Mouse (Mus musculus): Measurements from ENCODE around the gene Acsbg2. TPM values are rescaled to one million over a fixed set of nuclear protein-coding genes. Genes with fewer than 3 reads are reported as not detected.

The Acsbg2 gene
- polyA plus RNA-seq, 1 experiment from 2014 or later, result not detected

GRCm38 (mm10) chr17:56804952-56805351, 69.3 kb downstream of the Acsbg2 start:
- in situ Hi-C loops (cut with MboI; ENCODE audit: low pct_unique_long_range_greater_than_20kb), result loop anchor here (5.0 kb wide), 2 partner anchors 52 to 147 kb away; no protein-coding TSS in a partner anchor
- no peak for DNase-seq (ENCODE audit: low read depth, low spot score)
- ChIA-PET POLR2A (no interaction called here), CTCF (interaction anchor here (1.3 kb wide), 1 partner anchor 11 kb away, joined by 4 read pairs; no protein-coding TSS in a partner anchor)
- no peak for TF ChIP-seq CTCF (IDR thresholded peaks at IDR 0.05)
- ATAC-seq, result no peak
- H3K27me3 ChIP-seq, result no peaks in the 10 kb centered on the region

GRCm38 (mm10) chr17:56802065-56802464, 72.2 kb downstream of the Acsbg2 start:
- no peak for TF ChIP-seq CTCF (IDR thresholded peaks at IDR 0.05)
- H3K27me3 ChIP-seq, result no peaks in the 10 kb centered on the region
- in situ Hi-C loops (cut with MboI; ENCODE audit: low pct_unique_long_range_greater_than_20kb), result no loop called here
- ChIA-PET POLR2A (no interaction called here), CTCF (no interaction called here)
- DNase-seq (ENCODE audit: low read depth, low spot score) (no peak), ATAC-seq (no peak)

GRCm38 (mm10) chr17:56799276-56799675, 75.0 kb downstream of the Acsbg2 start:
- DNase-seq (ENCODE audit: low read depth, low spot score) (no peak), ATAC-seq (no peak)
- ChIA-PET CTCF (no interaction called here), POLR2A (no interaction called here)
- H3K27me3 ChIP-seq, result no peaks in the 10 kb centered on the region
- no peak for TF ChIP-seq CTCF (IDR thresholded peaks at IDR 0.05)
- in situ Hi-C loops (cut with MboI; ENCODE audit: low pct_unique_long_range_greater_than_20kb), result no loop called here

- no peak for DNase-seq (ENCODE audit: low read depth, low spot score)
- TF ChIP-seq CTCF (IDR thresholded peaks at IDR 0.05), result no peak
- ChIA-PET POLR2A (no interaction called here), CTCF (interaction anchor here (1.8 kb wide), 1 partner anchor 11 kb away, joined by 4 read pairs; no protein-coding TSS in a partner anchor)
- no peaks in the 10 kb centered on the region for H3K27me3 ChIP-seq
- in situ Hi-C loops (cut with MboI; ENCODE audit: low pct_unique_long_range_greater_than_20kb), result no loop called here
- no peak for ATAC-seq
These were observed 80.5 kb downstream of the Acsbg2 start for GRCm38 (mm10) chr17:56793614-56794319.

Other genes starting within 250 kb of the Acsbg2 start
- gene Lonp1, start 247.6 kb downstream of the Acsbg2 start, polyA plus RNA-seq (2021), result 193 TPM
- gene Catsperd, start 246.3 kb downstream of the Acsbg2 start, polyA plus RNA-seq (2021), result 0.35 TPM
- 85.8 TPM for gene Ranbp3, start 201.2 kb downstream of the Acsbg2 start, polyA plus RNA-seq (2021)
- 272 TPM for gene Ndufa11, start 156.7 kb downstream of the Acsbg2 start, polyA plus RNA-seq (2021)
- 25.6 TPM for gene Vmac, start 156.4 kb downstream of the Acsbg2 start, polyA plus RNA-seq (2021)
- gene Nrtn, start 116.9 kb downstream of the Acsbg2 start, polyA plus RNA-seq (2021), result 7.1 TPM
- 50.5 TPM for gene Dus3l, start 109.7 kb downstream of the Acsbg2 start, polyA plus RNA-seq (2021)
- gene Prr22, start 104.2 kb downstream of the Acsbg2 start, polyA plus RNA-seq (2021), result 0.89 TPM
- gene Rfx2, start 43.4 kb downstream of the Acsbg2 start, polyA plus RNA-seq (2021), result 7.7 TPM
- gene 1700061G19Rik, start 1.0 kb upstream of the Acsbg2 start, polyA plus RNA-seq (2021), result not detected
- gene Mllt1, start 61.0 kb upstream of the Acsbg2 start, polyA plus RNA-seq (2021), result 55.0 TPM
- not detected for gene Acer1, start 107.7 kb upstream of the Acsbg2 start, polyA plus RNA-seq (2021)
- 113 TPM for gene Clpp, start 115.9 kb upstream of the Acsbg2 start, polyA plus RNA-seq (2021)
- 47.7 TPM for gene Alkbh7, start 122.9 kb upstream of the Acsbg2 start, polyA plus RNA-seq (2021)
- gene Pspn, start 125.6 kb upstream of the Acsbg2 start, polyA plus RNA-seq (2021), result 1.7 TPM
- 104 TPM for gene Gtf2f1, start 136.8 kb upstream of the Acsbg2 start, polyA plus RNA-seq (2021)
- not detected for gene Gm17949, start 137.0 kb upstream of the Acsbg2 start, polyA plus RNA-seq (2021)
- gene Khsrp, start 157.1 kb upstream of the Acsbg2 start, polyA plus RNA-seq (2021), result 80.4 TPM
- not detected for gene Slc25a41, start 167.2 kb upstream of the Acsbg2 start, polyA plus RNA-seq (2021)
- 31.4 TPM for gene Crb3, start 184.7 kb upstream of the Acsbg2 start, polyA plus RNA-seq (2021)
- 111 TPM for gene Slc25a23, start 185.4 kb upstream of the Acsbg2 start, polyA plus RNA-seq (2021)
- 2.7 TPM for gene Dennd1c, start 204.1 kb upstream of the Acsbg2 start, polyA plus RNA-seq (2021)
- 0.10 TPM for gene Tubb4a, start 213.3 kb upstream of the Acsbg2 start, polyA plus RNA-seq (2021)
- 3.4 TPM for gene Tnfsf9, start 230.9 kb upstream of the Acsbg2 start, polyA plus RNA-seq (2021)

Measured in Patski (cell line).